Mouse (Mus musculus): ENCODE data around the gene Oxtr. TPM values are rescaled to one million over a fixed set of nuclear protein-coding genes. Genes with fewer than 3 reads are reported as not detected.

Oxtr gene
- polyA plus RNA-seq, 1 experiment from 2014 or later: 0.63 TPM

DNA sequence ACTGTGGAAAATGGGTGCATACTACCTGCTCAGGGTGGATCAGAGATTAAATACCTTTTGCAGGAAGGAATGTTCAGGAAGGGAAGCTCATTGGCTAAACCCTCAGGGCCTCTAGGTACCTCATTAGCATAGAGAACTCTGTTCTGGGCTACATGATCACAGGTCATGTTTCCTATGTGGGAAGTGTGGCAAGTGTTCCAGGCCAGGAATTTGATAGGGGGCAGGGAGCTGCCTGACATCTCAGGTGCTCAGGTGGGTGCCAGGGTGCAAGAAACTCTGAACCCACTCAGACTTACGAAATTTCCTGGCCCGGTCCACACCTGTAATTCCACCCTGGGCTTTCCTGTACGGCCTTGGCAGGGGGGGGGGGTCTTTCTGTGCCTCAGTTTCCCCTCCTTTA, 9.0 kb upstream of the Oxtr start:
- no peaks in the 10 kb centered on the region for H3K36me3 ChIP-seq
- H3K27ac ChIP-seq (replicated peaks): no peak overlapping the region
- no peak overlapping the region for H3K4me3 ChIP-seq
- H3K4me2 ChIP-seq: no peak overlapping the region
- no peak for ATAC-seq (ENCODE audit: low read depth)
- H3K27me3 ChIP-seq: no peaks in the 10 kb centered on the region
- 95% methylated on average over 3 of the region's 3 CpGs for WGBS
- no peak overlapping the region for H3K9ac ChIP-seq
- peaks cover 6% of the 10 kb centered on the region; the same call in 1 of the 2 replicates for H3K4me1 ChIP-seq (replicated peaks)
- no peaks in the 10 kb centered on the region for H3K9me3 ChIP-seq

DNA sequence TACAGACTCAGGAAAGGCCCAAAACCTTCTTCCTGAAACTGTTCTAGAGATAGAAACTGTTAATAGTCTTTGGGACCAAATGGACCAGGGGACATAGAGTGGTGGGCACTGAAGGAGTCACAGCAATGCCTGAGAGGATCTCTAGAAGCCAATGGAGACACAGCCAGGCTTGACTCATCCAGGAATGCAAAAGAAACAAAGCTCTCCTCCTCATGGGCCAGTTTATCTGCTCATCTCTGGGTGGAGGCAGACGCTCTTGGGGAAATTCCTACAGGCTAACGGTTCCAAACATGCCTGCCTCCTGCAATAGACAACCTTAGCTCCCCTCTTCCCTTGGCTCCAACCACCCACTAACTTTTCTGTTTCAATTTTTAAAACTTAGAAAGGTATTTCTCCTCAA, 7.7 kb upstream of the Oxtr start:
- H3K36me3 ChIP-seq: no peaks in the 10 kb centered on the region
- no peak for ATAC-seq (ENCODE audit: low read depth)
- no peak overlapping the region for H3K27ac ChIP-seq (replicated peaks)
- H3K9ac ChIP-seq: no peak overlapping the region
- no peak overlapping the region for H3K4me2 ChIP-seq
- no peak overlapping the region for H3K4me3 ChIP-seq
- 90% methylated on average over 2 of the region's 2 CpGs for WGBS
- peaks cover 6% of the 10 kb centered on the region; the same call in 1 of the 2 replicates for H3K4me1 ChIP-seq (replicated peaks)
- peaks cover 6% of the 10 kb centered on the region; the same call in 1 of the 2 replicates for H3K27me3 ChIP-seq
- H3K9me3 ChIP-seq: no peaks in the 10 kb centered on the region

GRCm38 (mm10) chr6:112496291-112497060, 6.7 kb upstream of the Oxtr start:
- Histone ChIP-seq H3K4me3 (no peak overlapping the region), H3K36me3 (no peaks in the 10 kb centered on the region), H3K4me2 (no peak overlapping the region), H3K9ac (no peak overlapping the region), H3K9me3 (no peaks in the 10 kb centered on the region), H3K4me1 (replicated peaks) (peaks cover 6% of the 10 kb centered on the region; the same call in 1 of the 2 replicates), H3K27me3 (peaks cover 16% of the 10 kb centered on the region), H3K27ac (replicated peaks) (no peak overlapping the region)
- WGBS: 86% methylated on average over 8 of the region's 8 CpGs
- ATAC-seq (ENCODE audit: low read depth): no peak

DNA sequence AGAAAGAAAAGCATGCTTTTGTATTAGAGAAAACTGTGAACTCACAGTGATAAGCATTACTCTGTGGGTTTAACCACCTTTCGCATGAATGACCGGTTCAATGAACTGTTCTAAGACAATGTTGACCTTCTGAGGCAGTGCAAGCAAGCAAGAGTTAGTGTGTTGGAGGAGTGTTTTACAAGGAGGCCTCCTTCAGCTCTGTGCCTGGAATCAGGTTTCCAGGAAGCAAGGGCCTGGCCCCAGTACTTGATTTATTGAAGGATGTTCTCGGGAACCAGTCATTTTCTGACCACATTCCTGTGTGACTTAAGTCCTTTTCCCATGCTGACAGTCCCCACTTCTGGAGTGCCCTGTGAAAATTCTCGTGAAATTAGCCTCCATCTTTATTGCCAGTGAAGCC, 5.5 kb upstream of the Oxtr start:
- Histone ChIP-seq H3K4me3 (no peak overlapping the region), H3K36me3 (no peaks in the 10 kb centered on the region), H3K27ac (replicated peaks) (no peak overlapping the region), H3K9ac (no peak overlapping the region), H3K9me3 (no peaks in the 10 kb centered on the region), H3K27me3 (peaks cover 25% of the 10 kb centered on the region), H3K4me1 (replicated peaks) (peaks cover 12% of the 10 kb centered on the region), H3K4me2 (no peak overlapping the region)
- ATAC-seq (ENCODE audit: low read depth): no peak
- WGBS: 35% methylated on average over 4 of the region's 4 CpGs

DNA sequence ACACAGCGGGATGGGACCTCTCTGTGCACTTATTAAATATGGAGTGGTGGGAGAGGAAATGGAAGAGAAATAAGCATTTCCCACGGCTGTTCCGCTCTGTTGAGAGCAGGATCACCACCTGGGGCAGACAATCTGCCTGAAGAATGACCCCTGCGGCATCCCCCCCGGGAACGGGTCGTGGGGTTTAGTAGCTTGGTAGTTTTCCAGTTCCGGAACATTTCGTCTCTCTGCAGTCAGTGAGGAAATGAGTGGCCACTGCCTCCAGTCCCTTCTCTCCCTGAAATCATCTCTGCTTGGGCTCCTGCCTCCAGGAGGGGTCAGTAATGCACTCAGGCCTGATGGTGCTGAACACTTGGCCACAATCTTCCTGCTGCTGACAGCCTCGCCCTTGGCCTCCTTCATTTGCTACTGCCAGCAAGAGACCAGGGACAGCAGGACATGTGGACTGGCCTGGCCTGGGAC, 4.9 kb upstream of the Oxtr start:
- no peak overlapping the region for H3K27ac ChIP-seq (replicated peaks)
- H3K4me2 ChIP-seq: no peak overlapping the region
- WGBS: 62% methylated on average over 10 of the region's 10 CpGs
- no peak for ATAC-seq (ENCODE audit: low read depth)
- H3K9ac ChIP-seq: no peak overlapping the region
- H3K27me3 ChIP-seq: peaks cover 31% of the 10 kb centered on the region
- H3K4me3 ChIP-seq: no peak overlapping the region
- peaks cover 18% of the 10 kb centered on the region for H3K4me1 ChIP-seq (replicated peaks)
- H3K9me3 ChIP-seq: no peaks in the 10 kb centered on the region
- H3K36me3 ChIP-seq: no peaks in the 10 kb centered on the region

- Histone ChIP-seq H3K27me3 (peaks cover 44% of the 10 kb centered on the region), H3K4me1 (replicated peaks) (peaks cover 28% of the 10 kb centered on the region), H3K9ac (no peak overlapping the region), H3K4me2 (no peak overlapping the region), H3K4me3 (no peak overlapping the region), H3K27ac (replicated peaks) (no peak overlapping the region), H3K36me3 (no peaks in the 10 kb centered on the region), H3K9me3 (no peaks in the 10 kb centered on the region)
- ATAC-seq (ENCODE audit: low read depth): no peak
- WGBS: 94% methylated on average over 9 of the region's 9 CpGs
These were observed 3.6 kb upstream of the Oxtr start for GRCm38 (mm10) chr6:112493371-112493770.

- no peak overlapping the region for H3K9ac ChIP-seq
- no peak overlapping the region for H3K4me3 ChIP-seq
- H3K9me3 ChIP-seq: no peaks in the 10 kb centered on the region
- H3K4me1 ChIP-seq (replicated peaks): peaks cover 28% of the 10 kb centered on the region
- 91% methylated on average over 6 of the region's 6 CpGs for WGBS
- ATAC-seq (ENCODE audit: low read depth): no peak
- no peak overlapping the region for H3K4me2 ChIP-seq
- peaks cover 51% of the 10 kb centered on the region for H3K27me3 ChIP-seq
- H3K27ac ChIP-seq (replicated peaks): no peak overlapping the region
- no peaks in the 10 kb centered on the region for H3K36me3 ChIP-seq
These were observed 2.9 kb upstream of the Oxtr start for GRCm38 (mm10) chr6:112492656-112493055.

- Histone ChIP-seq H3K4me1 (replicated peaks) (peaks cover 28% of the 10 kb centered on the region), H3K4me3 (no peak overlapping the region), H3K9ac (no peak overlapping the region), H3K27me3 (peaks cover 62% of the 10 kb centered on the region), H3K4me2 (no peak overlapping the region), H3K36me3 (no peaks in the 10 kb centered on the region), H3K27ac (replicated peaks) (no peak overlapping the region), H3K9me3 (no peaks in the 10 kb centered on the region)
- no peak for ATAC-seq (ENCODE audit: low read depth)
- 78% methylated on average over 8 of the region's 8 CpGs for WGBS
These were observed 1.8 kb upstream of the Oxtr start for GRCm38 (mm10) chr6:112491521-112491920.

DNA sequence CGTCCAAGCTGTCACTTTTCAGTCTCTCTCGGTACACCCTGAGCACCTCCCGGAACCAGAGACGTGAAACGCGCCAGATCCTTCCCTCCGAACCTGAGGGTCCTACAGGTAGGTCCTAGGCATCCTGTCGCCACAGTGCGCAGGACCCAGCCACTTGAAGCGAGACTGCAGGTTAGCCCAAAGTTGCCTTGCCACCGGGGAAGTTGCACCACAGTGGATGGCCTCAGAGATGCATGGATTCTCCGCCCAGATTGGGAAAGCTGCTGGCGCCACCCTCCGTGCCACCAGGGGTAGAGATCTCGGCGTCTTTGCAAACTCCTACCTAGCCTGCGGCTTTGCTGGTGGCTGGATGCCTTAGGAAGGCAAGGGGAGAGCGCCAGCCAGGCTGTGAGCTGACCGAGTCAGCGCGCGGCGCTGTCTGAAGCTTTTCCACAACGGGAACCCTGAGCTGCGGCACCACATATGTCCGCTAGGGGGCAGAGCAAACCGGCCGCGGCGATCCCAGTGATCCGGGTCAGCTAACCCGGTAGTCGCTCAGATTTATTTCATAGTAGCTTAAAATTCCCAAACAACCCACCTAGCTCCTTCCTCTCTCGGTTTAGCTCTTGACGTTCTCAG, 991 bp upstream of the Oxtr start:
- peak; percentile 48 for ATAC-seq (ENCODE audit: low read depth)
- WGBS: 2% methylated on average over 35 of the region's 35 CpGs
- H3K4me3 ChIP-seq: peak overlapping the region; percentile 39
- H3K27ac ChIP-seq (replicated peaks): no peak overlapping the region
- H3K4me2 ChIP-seq: peak overlapping the region; percentile 70
- peak overlapping the region; percentile 65 for H3K9ac ChIP-seq
- peaks cover 68% of the 10 kb centered on the region for H3K27me3 ChIP-seq
- no peaks in the 10 kb centered on the region for H3K36me3 ChIP-seq
- H3K9me3 ChIP-seq: no peaks in the 10 kb centered on the region
- peaks cover 28% of the 10 kb centered on the region for H3K4me1 ChIP-seq (replicated peaks)

DNA sequence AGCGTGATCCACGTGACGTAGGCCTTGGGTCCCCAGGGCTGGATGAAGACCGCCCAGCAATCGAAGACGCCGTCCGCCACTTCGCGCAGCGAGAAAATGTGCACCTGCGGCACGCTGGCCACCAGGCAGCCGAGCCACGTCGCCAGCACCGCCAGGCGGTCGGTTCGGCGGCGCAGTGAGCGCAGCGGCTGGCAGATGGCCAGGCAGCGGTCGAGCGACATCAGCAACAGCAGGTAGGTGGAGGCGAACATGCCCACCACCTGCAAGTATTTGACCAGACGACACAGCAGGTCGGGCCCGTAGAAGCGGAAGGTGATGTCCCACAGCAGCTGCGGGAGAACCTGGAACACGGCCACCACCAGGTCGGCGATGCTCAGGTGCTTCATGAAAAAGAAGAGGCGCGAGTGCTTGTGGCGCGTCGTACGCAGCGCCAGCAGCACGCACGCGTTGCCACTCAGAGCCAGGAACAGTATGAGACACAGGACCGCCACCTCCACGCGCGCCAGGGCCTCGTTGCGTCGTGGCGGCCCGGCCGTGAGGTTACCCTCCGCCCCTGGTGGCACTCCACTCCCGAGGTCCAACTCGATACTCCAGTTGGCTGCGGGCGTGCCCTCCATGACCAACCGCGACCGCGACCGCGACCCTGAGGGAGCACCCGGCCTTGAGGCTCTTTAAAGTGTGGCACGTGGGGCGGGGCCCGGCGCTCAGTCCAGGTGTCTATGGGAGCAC, 398 bp downstream of the Oxtr start:
- H3K36me3 ChIP-seq: no peaks in the 10 kb centered on the region
- H3K9me3 ChIP-seq: no peaks in the 10 kb centered on the region
- H3K4me2 ChIP-seq: peak overlapping the region; percentile 70
- peak overlapping the region; percentile 52 for H3K9ac ChIP-seq
- peaks cover 70% of the 10 kb centered on the region for H3K27me3 ChIP-seq
- WGBS: 4% methylated on average over 72 of the region's 72 CpGs
- peak overlapping the region; percentile 39 for H3K4me3 ChIP-seq
- no peak overlapping the region for H3K27ac ChIP-seq (replicated peaks)
- H3K4me1 ChIP-seq (replicated peaks): peaks cover 22% of the 10 kb centered on the region
- peak; percentile 29; the same call in 1 of the 2 replicates for ATAC-seq (ENCODE audit: low read depth)

- H3K27ac ChIP-seq (replicated peaks): no peak overlapping the region
- H3K27me3 ChIP-seq: peaks cover 70% of the 10 kb centered on the region
- peaks cover 22% of the 10 kb centered on the region for H3K4me1 ChIP-seq (replicated peaks)
- H3K36me3 ChIP-seq: no peaks in the 10 kb centered on the region
- no peaks in the 10 kb centered on the region for H3K9me3 ChIP-seq
- no peak for ATAC-seq (ENCODE audit: low read depth)
- H3K4me3 ChIP-seq: peak overlapping the region; percentile 39
- H3K9ac ChIP-seq: peak overlapping the region; percentile 52
- 36% methylated on average over 24 of the region's 24 CpGs for WGBS
- H3K4me2 ChIP-seq: peak overlapping the region; percentile 70
These were observed 942 bp downstream of the Oxtr start for GRCm38 (mm10) chr6:112488821-112489180.

- 82% methylated on average over 5 of the region's 5 CpGs for WGBS
- Histone ChIP-seq H3K4me2 (no peak overlapping the region), H3K9me3 (no peaks in the 10 kb centered on the region), H3K4me3 (no peak overlapping the region), H3K27me3 (peaks cover 70% of the 10 kb centered on the region), H3K9ac (no peak overlapping the region), H3K4me1 (replicated peaks) (peaks cover 22% of the 10 kb centered on the region), H3K27ac (replicated peaks) (no peak overlapping the region), H3K36me3 (no peaks in the 10 kb centered on the region)
- no peak for ATAC-seq (ENCODE audit: low read depth)
These were observed 1.8 kb downstream of the Oxtr start for GRCm38 (mm10) chr6:112487993-112488392.
